Mouse (Mus musculus): ENCODE data around the gene Ctnnbl1.

The Ctnnbl1 gene

GRCm38 (mm10) chr2:157793851-157794332 lies 56.7 kb downstream of the Ctnnbl1 start:
- no peak for DNase-seq (ENCODE audit: low read depth)

DNA sequence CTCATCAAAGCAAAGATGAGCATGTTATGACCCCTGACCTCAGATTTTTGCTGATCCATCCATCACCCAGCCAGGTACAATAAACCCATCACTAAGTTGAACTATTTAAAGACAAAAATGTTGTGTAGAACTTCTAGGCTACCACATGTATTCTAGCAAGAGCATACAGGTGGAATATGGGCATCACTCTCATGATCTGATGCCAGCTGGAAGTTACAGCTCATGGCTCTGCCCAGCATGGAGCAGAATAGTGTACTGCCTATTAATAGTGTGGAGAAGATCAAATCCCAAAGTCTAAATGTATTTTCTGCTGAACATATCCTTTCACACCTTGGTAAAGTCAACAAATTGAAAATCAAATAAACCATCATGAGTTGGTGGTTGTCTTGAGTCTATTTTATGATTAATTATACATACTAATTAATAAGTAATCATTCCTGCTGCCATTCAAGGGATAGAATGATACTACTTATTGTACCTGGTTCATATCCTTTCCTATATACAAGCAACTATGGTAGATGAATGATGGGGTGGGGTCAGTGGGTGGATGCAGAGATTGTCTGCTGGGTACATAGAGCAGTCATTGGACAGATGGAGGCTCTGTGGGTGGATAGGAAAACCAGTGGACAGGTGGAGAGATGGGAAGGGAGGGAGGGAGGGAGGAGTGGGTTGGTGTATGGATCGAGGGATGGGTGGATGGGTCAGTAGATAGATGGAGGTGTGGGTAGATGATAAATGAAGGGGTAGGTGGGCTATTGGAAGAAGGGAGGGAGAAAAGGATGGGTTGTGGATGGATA lies 58.6 kb downstream of the Ctnnbl1 start:
- DNase-seq (ENCODE audit: low read depth): no peak

GRCm38 (mm10) chr2:157799533-157799932 lies 62.3 kb downstream of the Ctnnbl1 start:
- no peak for DNase-seq (ENCODE audit: low read depth)

DNA sequence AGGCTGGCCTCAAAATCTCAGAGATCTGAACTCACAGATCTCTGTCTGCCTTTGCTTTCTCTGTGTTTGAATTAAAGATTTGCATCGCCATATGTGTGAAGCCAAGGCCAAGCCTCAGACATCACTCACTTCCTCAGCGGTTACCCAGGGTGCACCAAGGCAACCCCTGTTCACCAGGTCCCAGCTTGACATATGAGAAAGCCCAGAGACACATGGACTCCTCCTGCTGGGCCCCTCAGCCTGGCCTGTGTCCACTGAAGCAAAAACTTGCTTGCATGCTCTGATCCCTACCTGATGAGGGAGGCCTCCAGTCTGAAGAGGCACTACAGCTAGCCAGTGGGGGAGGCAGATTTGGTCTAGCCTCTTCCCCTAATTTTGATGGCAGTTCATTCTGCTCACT lies 63.1 kb downstream of the Ctnnbl1 start:
- no peak for DNase-seq (ENCODE audit: low read depth)

DNA sequence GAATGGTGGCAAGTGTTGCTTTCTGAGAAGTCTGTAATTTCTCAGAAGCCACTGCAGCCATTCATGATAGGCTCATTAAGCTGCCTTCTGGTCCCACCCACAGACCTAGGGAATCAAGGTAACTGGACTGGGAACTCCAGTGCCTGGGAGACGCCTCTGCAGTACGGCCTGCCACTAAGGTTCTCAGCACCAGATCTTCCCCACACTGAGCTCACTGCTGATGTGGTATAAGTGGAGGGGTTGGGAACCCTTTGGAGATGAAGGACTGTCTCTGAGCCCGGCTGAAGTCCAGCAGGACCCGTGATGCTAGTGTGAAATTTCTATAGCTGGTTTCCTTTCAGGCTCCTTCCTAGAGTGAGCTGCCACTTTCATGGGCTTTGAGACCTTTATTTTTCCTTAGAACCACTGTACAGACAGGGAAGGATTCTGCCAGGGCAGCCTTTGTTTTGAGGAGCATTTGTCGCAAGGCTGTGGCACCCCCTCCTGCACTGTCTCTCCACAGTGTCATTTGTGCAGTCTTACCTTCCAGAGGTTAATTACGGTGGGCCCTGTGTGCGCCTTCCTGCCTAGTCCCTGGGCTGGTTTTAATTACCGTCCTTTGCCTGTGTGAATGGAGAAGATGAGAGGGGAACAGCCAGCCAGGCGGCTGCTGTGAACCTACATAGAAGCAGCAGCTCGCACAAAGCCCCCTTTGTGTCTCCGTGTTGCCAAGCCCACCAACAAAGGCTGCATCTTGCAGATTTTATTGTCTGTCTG lies 63.7 kb downstream of the Ctnnbl1 start:
- DNase-seq (ENCODE audit: low read depth): no peak

GRCm38 (mm10) chr2:157801505-157802357 lies 64.5 kb downstream of the Ctnnbl1 start:
- no peak for DNase-seq (ENCODE audit: low read depth)

DNA sequence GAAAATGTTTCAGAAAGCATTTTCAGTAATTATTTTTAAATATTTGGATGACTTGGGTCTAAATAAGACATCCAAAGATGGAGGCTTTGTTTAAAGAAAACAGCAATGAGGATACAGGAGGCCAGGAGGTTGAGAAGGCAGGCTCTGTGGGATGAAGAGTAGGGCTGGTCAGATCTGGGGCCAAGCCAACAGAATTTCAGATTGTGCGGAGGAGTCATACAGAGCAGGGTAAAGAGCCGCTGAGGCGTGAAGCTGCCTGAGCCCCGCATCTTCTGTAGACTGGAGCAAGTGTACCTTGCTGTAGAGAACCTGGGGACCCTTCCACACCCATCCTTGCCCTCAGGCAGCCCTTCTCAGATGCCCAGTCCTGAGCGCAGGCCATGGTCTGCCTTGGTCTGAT lies 65.5 kb downstream of the Ctnnbl1 start:
- DNase-seq (ENCODE audit: low read depth): no peak

GRCm38 (mm10) chr2:157804388-157804787 lies 67.2 kb downstream of the Ctnnbl1 start:
- DNase-seq (ENCODE audit: low read depth): no peak

- DNase-seq (ENCODE audit: low read depth): no peak
Measured at GRCm38 (mm10) chr2:157805091-157805490, 67.9 kb downstream of the Ctnnbl1 start.

DNA sequence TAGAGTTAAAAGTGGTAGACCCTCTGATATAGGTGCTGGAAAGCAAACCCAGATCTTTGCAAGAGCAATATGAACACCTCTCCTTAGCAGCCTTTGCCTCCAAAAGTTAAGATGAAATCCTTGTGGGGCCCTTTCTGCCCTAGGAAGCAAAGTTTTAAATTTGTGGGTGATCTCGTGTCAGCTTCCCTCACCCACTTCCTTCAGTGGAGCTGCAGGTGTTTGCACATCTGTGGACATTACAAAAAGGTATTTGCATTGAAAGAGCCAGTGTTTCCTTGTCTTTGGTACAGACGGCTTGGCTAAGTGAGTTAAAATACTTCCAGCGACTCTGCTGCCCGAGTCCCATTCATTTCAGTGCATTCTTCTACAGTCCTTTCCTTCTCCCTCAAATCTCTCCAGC lies 69.9 kb downstream of the Ctnnbl1 start:
- no peak for DNase-seq (ENCODE audit: low read depth)

GRCm38 (mm10) chr2:157807621-157808367 lies 70.6 kb downstream of the Ctnnbl1 start:
- no peak for DNase-seq (ENCODE audit: low read depth)

GRCm38 (mm10) chr2:157808368-157808923 lies 71.2 kb downstream of the Ctnnbl1 start:
- DNase-seq (ENCODE audit: low read depth): no peak

DNA sequence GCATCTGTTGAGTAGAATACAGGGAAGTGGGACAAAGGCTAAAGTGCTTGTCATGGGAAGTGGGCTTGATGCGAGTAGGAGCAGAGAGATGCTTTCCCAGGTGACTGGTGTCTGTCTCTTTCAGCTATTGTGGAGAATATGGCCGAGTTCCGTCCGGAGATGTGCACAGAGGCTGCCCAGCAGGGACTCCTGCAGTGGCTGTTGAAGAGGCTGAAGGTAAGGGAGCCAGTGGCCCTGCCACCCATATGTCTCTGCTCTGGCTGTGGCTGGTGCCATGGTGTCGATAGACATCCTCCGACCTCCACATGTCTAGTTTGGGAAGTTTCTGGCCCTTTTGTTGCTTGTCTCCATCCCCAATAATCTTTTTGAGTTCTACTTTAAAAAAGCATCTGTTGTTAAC lies 72.1 kb downstream of the Ctnnbl1 start:
- DNase-seq (ENCODE audit: low read depth): no peak

DNA sequence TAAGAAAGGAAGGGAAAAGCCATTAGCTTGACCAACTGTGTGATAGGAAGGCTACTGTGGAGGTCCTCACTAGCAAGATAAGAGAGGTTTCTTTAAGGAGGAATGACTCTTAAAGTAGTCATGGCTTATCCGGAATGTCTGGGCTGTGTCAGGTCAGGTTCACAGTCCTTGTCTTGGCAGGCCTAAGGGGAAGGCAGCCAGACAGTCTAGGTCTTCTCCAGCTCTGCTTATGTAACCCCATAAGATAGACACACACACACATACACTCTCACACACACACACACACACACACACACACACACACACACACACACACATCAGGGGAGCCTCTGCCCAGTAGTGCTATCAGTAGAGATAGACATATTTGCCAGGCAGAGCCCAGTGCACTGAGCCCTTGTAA lies 73.5 kb downstream of the Ctnnbl1 start:
- no peak for DNase-seq (ENCODE audit: low read depth)

GRCm38 (mm10) chr2:157813121-157813520 lies 75.9 kb downstream of the Ctnnbl1 start:
- DNase-seq (ENCODE audit: low read depth): no peak

DNA sequence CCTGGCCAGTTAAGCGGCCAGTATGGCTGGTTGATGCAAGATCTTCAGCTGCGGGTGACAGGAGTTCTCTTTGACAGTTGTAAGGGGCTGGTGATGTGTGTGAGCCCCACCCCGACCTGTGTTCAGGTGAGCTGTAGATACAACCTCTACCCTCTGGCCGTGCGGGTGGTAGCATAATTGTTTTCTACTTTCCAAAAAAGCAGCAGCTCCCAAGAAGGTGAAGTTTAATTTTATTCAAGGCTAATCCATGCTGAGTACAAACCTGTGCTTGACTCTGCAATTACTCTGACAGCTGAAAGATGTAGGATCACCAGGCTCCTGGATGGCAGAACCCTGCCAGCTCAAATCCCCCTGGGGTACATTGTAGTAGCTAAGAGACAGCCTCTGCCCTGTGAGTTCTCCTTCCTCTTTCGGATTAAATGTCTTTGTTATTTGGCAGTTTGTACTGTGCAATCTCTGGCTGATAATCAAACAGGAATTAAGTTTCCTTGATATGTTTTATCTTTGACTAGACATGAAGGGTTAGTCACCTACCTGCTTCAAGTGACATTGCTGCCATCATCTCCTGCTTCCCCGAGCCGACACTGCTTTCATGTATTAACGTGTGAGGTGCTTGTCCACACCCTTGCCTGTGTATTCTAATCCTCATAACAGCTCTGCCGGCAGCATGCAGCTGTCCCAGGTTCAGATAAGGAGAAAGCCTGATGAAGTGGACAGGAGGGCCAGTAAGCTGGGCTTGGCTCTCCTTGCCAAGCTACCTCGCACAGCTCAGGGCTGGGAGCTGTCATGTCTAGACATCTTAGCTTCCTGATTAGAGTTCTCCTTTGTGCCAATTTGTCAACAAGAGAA lies 77.1 kb downstream of the Ctnnbl1 start:
- no peak for DNase-seq (ENCODE audit: low read depth)

GRCm38 (mm10) chr2:157814965-157815283 lies 77.7 kb downstream of the Ctnnbl1 start:
- DNase-seq (ENCODE audit: low read depth): no peak

GRCm38 (mm10) chr2:157817672-157818071 lies 80.5 kb downstream of the Ctnnbl1 start:
- no peak for DNase-seq (ENCODE audit: low read depth)

- DNase-seq (ENCODE audit: low read depth): no peak
Measured at GRCm38 (mm10) chr2:157818576-157819320, 81.5 kb downstream of the Ctnnbl1 start.

GRCm38 (mm10) chr2:157819401-157819800 lies 82.2 kb downstream of the Ctnnbl1 start:
- DNase-seq (ENCODE audit: low read depth): no peak

All from fibroblast of lung, adult 2 months (primary cell).